Mouse (Mus musculus) Muller cell, postnatal 12 days (primary cell): ENCODE data around the gene Ryr1.
"Not testable (repeated sequence)": the region's sequence is repeated elsewhere in the genome, so short reads cannot be mapped to it uniquely, and the experiment has no call there.

ENCODE experiments used
- DNase-seq: peaks from one replicate; pipeline ENCODE4 v3.0.0-alpha.2; 2015; ENCODE audit errors: inconsistent ontology term

Ryr1 gene

GRCm38 (mm10) chr7:29084411-29084810 is 40.6 kb downstream of the Ryr1 start:
- no peak for DNase-seq

- DNase-seq, result no peak
These were observed 45.5 kb downstream of the Ryr1 start for GRCm38 (mm10) chr7:29079419-29079950.

GRCm38 (mm10) chr7:29076977-29077376 is 48.0 kb downstream of the Ryr1 start:
- no peak for DNase-seq

GRCm38 (mm10) chr7:29075208-29075607 is 49.8 kb downstream of the Ryr1 start:
- DNase-seq, result no peak

GRCm38 (mm10) chr7:29072689-29073088 is 52.3 kb downstream of the Ryr1 start:
- DNase-seq, result no peak

GRCm38 (mm10) chr7:29071169-29071891 is 53.6 kb downstream of the Ryr1 start:
- DNase-seq, result peak; percentile 58

GRCm38 (mm10) chr7:29070364-29071168 is 54.4 kb downstream of the Ryr1 start:
- no peak for DNase-seq

GRCm38 (mm10) chr7:29067758-29068157 is 57.2 kb downstream of the Ryr1 start:
- DNase-seq, result no peak

- not testable (repeated sequence) for DNase-seq
These were observed 61.5 kb downstream of the Ryr1 start for GRCm38 (mm10) chr7:29063476-29063875.

GRCm38 (mm10) chr7:29061522-29062037 is 63.4 kb downstream of the Ryr1 start:
- peak; percentile 89 for DNase-seq

GRCm38 (mm10) chr7:29059445-29059844 is 65.5 kb downstream of the Ryr1 start:
- no peak for DNase-seq

- DNase-seq, result no peak
These were observed 72.2 kb downstream of the Ryr1 start for GRCm38 (mm10) chr7:29052821-29053220.

- DNase-seq, result peak; percentile 36
These were observed 74.2 kb downstream of the Ryr1 start for GRCm38 (mm10) chr7:29050797-29051196.

- no peak for DNase-seq
These were observed 76.4 kb downstream of the Ryr1 start for GRCm38 (mm10) chr7:29048615-29049014.

GRCm38 (mm10) chr7:29048070-29048469 is 76.9 kb downstream of the Ryr1 start:
- DNase-seq, result no peak

GRCm38 (mm10) chr7:29046533-29046932 is 78.4 kb downstream of the Ryr1 start:
- no peak for DNase-seq

GRCm38 (mm10) chr7:29044302-29044701 is 80.7 kb downstream of the Ryr1 start:
- DNase-seq, result no peak

- DNase-seq, result no peak
These were observed 81.3 kb downstream of the Ryr1 start for GRCm38 (mm10) chr7:29043674-29044057.

- DNase-seq, result peak; percentile 88
These were observed 81.8 kb downstream of the Ryr1 start for GRCm38 (mm10) chr7:29043016-29043673.

GRCm38 (mm10) chr7:29041194-29041593 is 83.8 kb downstream of the Ryr1 start:
- no peak for DNase-seq

- no peak for DNase-seq
These were observed 84.9 kb downstream of the Ryr1 start for GRCm38 (mm10) chr7:29039985-29040661.
